Mouse (Mus musculus) skeletal muscle tissue, postnatal 0 days (tissue): ENCODE results near the gene Ism1. TPM values are rescaled to one million over a fixed set of nuclear protein-coding genes. Genes with fewer than 3 reads are reported as not detected.

Source experiments
- polyA plus RNA-seq: library from polyadenylated mRNA; unstranded; fragments of >200 nt; fragmentation: Nextera tagmentation; extraction: Ambion mirVana; gene quantifications from 2 replicates; pipeline ENCODE4 v1.2.1, GENCODE M21; 2015

The Ism1 gene
- polyA plus RNA-seq: 0.28 and 0.33 TPM in 2 replicates

DNA sequence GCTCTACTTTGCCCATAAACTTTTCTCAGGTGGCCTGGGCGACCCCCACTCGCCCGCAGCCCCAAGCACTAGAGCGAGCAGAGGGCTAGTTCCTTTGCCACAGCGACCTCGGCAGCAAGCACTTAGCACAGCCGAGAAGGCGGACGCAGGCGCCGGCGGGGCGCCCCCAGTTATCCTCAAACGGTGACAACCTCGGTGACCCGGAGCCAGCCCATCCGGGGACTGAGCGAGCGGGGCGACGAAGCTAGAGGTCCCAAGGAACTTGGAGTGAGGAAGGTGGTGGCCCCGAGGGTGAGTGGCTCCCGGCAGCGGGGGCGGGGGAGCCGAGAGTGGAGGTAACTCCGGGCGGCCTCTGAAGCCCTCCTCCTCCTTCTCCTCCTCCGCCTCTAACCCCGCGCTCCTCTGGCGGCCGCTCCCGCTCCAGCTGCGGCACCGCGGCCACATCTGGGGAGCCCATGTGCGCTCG is at the start of gene Ism1:
TSS of gene Ism1 (plus strand) at position 370 of the 466 bp plus-strand sequence.

Other genes starting within 250 kb of the Ism1 start
- gene Sptlc3, start 184.3 kb upstream of the Ism1 start, polyA plus RNA-seq: 0.76 TPM in 1 of 2 replicates, not detected in the other